Mouse (Mus musculus) ES-E14 (cell line): ENCODE results near the gene Xkr8. TPM values are rescaled to one million over a fixed set of nuclear protein-coding genes. Genes with fewer than 3 reads are reported as not detected.

ENCODE experiments used
- DNase-seq: peaks from one replicate; pipeline ENCODE4 v3.0.0-alpha.2; 2013; ENCODE audit warnings: low read depth, low spot score
- H3K27ac ChIP-seq: 2 replicates; pipeline ENCODE4 v1.5.1; 2012; ENCODE audit warnings: low read depth, mild to moderate bottlenecking, low read length, moderate library complexity, mixed read lengths; ENCODE audit not compliant: poor library complexity, insufficient read depth, severe bottlenecking
- H3K36me3 ChIP-seq: 2 replicates; pipeline ENCODE4 v1.6.1; 2012; ENCODE audit warnings: mild to moderate bottlenecking, low read length, moderate library complexity, mixed read lengths; ENCODE audit not compliant: control insufficient read depth, poor library complexity, insufficient read depth, severe bottlenecking
- H3K4me1 ChIP-seq, 2 experiments: fragments of 150-350 bp in 1 of 2; sonication (generic) in 1 of 2; 2 replicates each; pipeline ENCODE4 v1.6.1; 2012; ENCODE audit warnings: low read length in 2 of 2, mild to moderate bottlenecking in 1 of 2, mixed read lengths in 1 of 2; ENCODE audit not compliant: control insufficient read depth in 2 of 2, insufficient read depth in 2 of 2, poor library complexity in 1 of 2
- H3K4me3 ChIP-seq, 2 experiments: fragments of 150-350 bp in 1 of 2; sonication (generic) in 1 of 2; 2 replicates each; pipeline ENCODE4 v1.5.1; 2012; ENCODE audit warnings: low read length in 2 of 2, low read depth in 1 of 2, mild to moderate bottlenecking in 1 of 2, mixed read lengths in 1 of 2; ENCODE audit not compliant: insufficient read depth in 1 of 2, poor library complexity in 1 of 2, severe bottlenecking in 1 of 2
- H3K9ac ChIP-seq: 2 replicates; pipeline ENCODE4 v1.6.1; 2012; ENCODE audit warnings: low read depth, mild to moderate bottlenecking, low read length, mixed read lengths; ENCODE audit not compliant: poor library complexity, insufficient read depth, severe bottlenecking
- H3K9me3 ChIP-seq: fragments of 150-350 bp; sonication (generic); 2 replicates; pipeline ENCODE4 v1.6.1; 2012; ENCODE audit warnings: low read depth, mild to moderate bottlenecking, low read length; ENCODE audit not compliant: control insufficient read depth, insufficient read depth
- MAFK ChIP-seq: IDR thresholded peaks from 2 replicates; pipeline ENCODE4 v1.6.1; 2014; ENCODE audit warnings: mild to moderate bottlenecking, low read depth, low read length, inconsistent platforms; ENCODE audit not compliant: insufficient read depth
- ZNF384 ChIP-seq: IDR thresholded peaks from 2 replicates; pipeline ENCODE4 v1.6.1; 2012; ENCODE audit warnings: low read depth, low read length, inconsistent platforms
- in situ Hi-C, 2 experiments: fragments of 600-800 bp; cut with MboI; formaldehyde crosslinking; loops; one replicate each; pipeline ENCODE4 v1.15.1; 2025; ENCODE audit warnings: low sequenced_read_pairs in 2 of 2, inconsistent platforms in 1 of 2; ENCODE audit not compliant: unreplicated experiment in 2 of 2
- total RNA-seq: library from RNA; depleted of rRNA; stranded (reverse); fragments of 300-350 nt; gene quantifications from 2 replicates; pipeline ENCODE4 v1.2.3, GENCODE M21; 2012; rRNA removed

Gene Xkr8
- total RNA-seq, 1 experiment, result 9.6 TPM

- Histone ChIP-seq H3K4me3 (no peak overlapping the region), H3K27ac (no peak overlapping the region), H3K9me3 (no peaks in the 10 kb centered on the region), H3K4me1 (no peaks in the 10 kb centered on the region), H3K36me3 (peaks cover 20% of the 10 kb centered on the region), H3K9ac (no peak overlapping the region)
- in situ Hi-C loops, result no loop called here
- DNase-seq, result peak; percentile 27
- TF ChIP-seq ZNF384 (no peak), MAFK (no peak)
Measured at GRCm38 (mm10) chr4:132676771-132677539, 55.4 kb downstream of the Xkr8 start.

Other genes starting within 250 kb of the Xkr8 start
- 75.8 and 96.1 TPM in 2 replicates for gene Sesn2, start 222.0 kb downstream of the Xkr8 start, total RNA-seq
- 485 and 496 TPM in 2 replicates for gene Atpif1, start 198.9 kb downstream of the Xkr8 start, total RNA-seq
- 127 and 167 TPM in 2 replicates for gene Dnajc8, start 197.0 kb downstream of the Xkr8 start, total RNA-seq
- gene Ptafr, start 168.5 kb downstream of the Xkr8 start, total RNA-seq, result 0.26 and 0.40 TPM in 2 replicates
- 28.1 and 31.9 TPM in 2 replicates for gene Eya3, start 93.6 kb downstream of the Xkr8 start, total RNA-seq
- 28.9 and 40.2 TPM in 2 replicates for gene Smpdl3b, start 24.7 kb upstream of the Xkr8 start, total RNA-seq
- gene Rpa2, start 35.8 kb upstream of the Xkr8 start, total RNA-seq, result 105 and 112 TPM in 2 replicates
- gene Themis2, start 63.8 kb upstream of the Xkr8 start, total RNA-seq, result 1.1 and 1.3 TPM in 2 replicates
- gene Ppp1r8, start 110.6 kb upstream of the Xkr8 start, total RNA-seq, result 90.8 and 105 TPM in 2 replicates
- gene Stx12, start 152.0 kb upstream of the Xkr8 start, total RNA-seq, result 22.7 and 27.6 TPM in 2 replicates
- gene Fam76a, start 190.0 kb upstream of the Xkr8 start, total RNA-seq, result 12.5 and 14.9 TPM in 2 replicates
- gene Fgr, start 241.5 kb upstream of the Xkr8 start, total RNA-seq, result 1.3 and 1.8 TPM in 2 replicates